Mouse (Mus musculus) gastrocnemius, adult 2 months (tissue): ENCODE results near the gene Ccdc187. TPM values are rescaled to one million over a fixed set of nuclear protein-coding genes. Genes with fewer than 3 reads are reported as not detected.
A peak's percentile ranks its signal among the peaks of the same experiment; 100 is the strongest.

Experiments used
- DNase-seq: peaks from one replicate; pipeline ENCODE4 v3.0.0; 2022
- H3K27ac ChIP-seq: fragments of 200-600 bp; 2 replicates; pipeline ENCODE4 v1.8.1; 2022; ENCODE audit warnings: mild to moderate bottlenecking
- H3K4me3 ChIP-seq: fragments of 200-600 bp; 2 replicates; pipeline ENCODE4 v1.8.1; 2022; ENCODE audit warnings: mild to moderate bottlenecking, moderate library complexity
- CTCF ChIP-seq: fragments of 200-600 bp; IDR thresholded peaks from 2 replicates; pipeline ENCODE4 v1.8.1; 2022; ENCODE audit warnings: antibody characterized with exemption, mild to moderate bottlenecking, moderate library complexity
- intact Hi-C: fragments of 180-260 bp; cut with DNase I; formaldehyde crosslinking; loops from one replicate; pipeline ENCODE4 v1.15.1; 2025
- total RNA-seq, 2 experiments: library from RNA; stranded (reverse); gene quantifications; 2 replicates each; pipeline ENCODE4 v1.2.3; 2021

Ccdc187 gene
- total RNA-seq, 2 experiments from 2014 or later = not detected

GRCm38 (mm10) chr2:26323589-26324325 lies 29.4 kb upstream of the Ccdc187 start:
- peak; percentile 15 for DNase-seq
- intact Hi-C loops = no loop called here
- TF ChIP-seq CTCF = no peak
- Histone ChIP-seq H3K27ac (no peak overlapping the region), H3K4me3 (no peak overlapping the region)

GRCm38 (mm10) chr2:26320245-26321185 lies 26.2 kb upstream of the Ccdc187 start:
- DNase-seq = peak; percentile 16
- no peak for TF ChIP-seq CTCF
- Histone ChIP-seq H3K27ac (peak overlapping the region; percentile 48; the same call in 1 of the 2 replicates), H3K4me3 (no peak overlapping the region)
- intact Hi-C loops = no loop called here

- TF ChIP-seq CTCF = no peak
- Histone ChIP-seq H3K27ac (no peak overlapping the region; the same call in none of the 2 replicates), H3K4me3 (no peak overlapping the region)
- DNase-seq = peak; percentile 12
- intact Hi-C loops = loop anchor here (5.0 kb wide), 1 partner anchor 33 kb away; the partner anchor contains the start of gene Dnlz
These were observed 25.3 kb upstream of the Ccdc187 start for GRCm38 (mm10) chr2:26319519-26320244.

- peak; percentile 14 for DNase-seq
- no peak overlapping the region for H3K4me3 ChIP-seq
- no peak overlapping the region; the same call in 1 of the 2 replicates for H3K27ac ChIP-seq
- no peak for TF ChIP-seq CTCF
- intact Hi-C loops = loop anchor here (5.0 kb wide), 1 partner anchor 33 kb away; the partner anchor contains the start of gene Dnlz
These were observed 24.8 kb upstream of the Ccdc187 start for GRCm38 (mm10) chr2:26319109-26319508.

- DNase-seq = peak; percentile 10
- H3K27ac ChIP-seq = no peak overlapping the region
- no peak overlapping the region for H3K4me3 ChIP-seq
- intact Hi-C loops = loop anchor here (5.0 kb wide), 1 partner anchor 34 kb away; the partner anchor contains the start of gene Dnlz
- TF ChIP-seq CTCF = no peak
These were observed 23.8 kb upstream of the Ccdc187 start for GRCm38 (mm10) chr2:26317991-26318672.

GRCm38 (mm10) chr2:26317371-26317770 lies 23.0 kb upstream of the Ccdc187 start:
- no peak for TF ChIP-seq CTCF
- Histone ChIP-seq H3K27ac (peak overlapping the region; percentile 93), H3K4me3 (peak overlapping the region; percentile 89; the same call in 1 of the 2 replicates)
- peak; percentile 13 for DNase-seq
- intact Hi-C loops = loop anchor here (5.0 kb wide), 1 partner anchor 35 kb away; the partner anchor contains the start of gene Dnlz

- peak; percentile 74 for DNase-seq
- no peak for TF ChIP-seq CTCF
- Histone ChIP-seq H3K4me3 (peak overlapping the region; percentile 89), H3K27ac (peak overlapping the region; percentile 93)
- intact Hi-C loops = loop anchor here (5.0 kb wide), 1 partner anchor 36 kb away; the partner anchor contains the start of gene Dnlz
These were observed 22.4 kb upstream of the Ccdc187 start for GRCm38 (mm10) chr2:26316576-26317246.

- Histone ChIP-seq H3K27ac (peak overlapping the region; percentile 93), H3K4me3 (peak overlapping the region; percentile 89)
- peak; percentile 65 for DNase-seq
- intact Hi-C loops = loop anchor here (5.0 kb wide), 1 partner anchor 36 kb away; the partner anchor contains the start of gene Dnlz
- TF ChIP-seq CTCF = no peak
These were observed 21.6 kb upstream of the Ccdc187 start for GRCm38 (mm10) chr2:26315925-26316311.

- Histone ChIP-seq H3K27ac (peak within 1 kb of the TSS; percentile 93), H3K4me3 (peak within 1 kb of the TSS; percentile 89)
- intact Hi-C loops = loop anchor here (5.0 kb wide), 1 partner anchor 37 kb away; the partner anchor contains the start of gene Dnlz
- TF ChIP-seq CTCF = no peak
- DNase-seq = peak; percentile 90
These were observed 20.9 kb upstream of the Ccdc187 start, which contains the start of gene Gpsm1 for GRCm38 (mm10) chr2:26315072-26315924. Gene Gpsm1 (plus strand): TSS chr2:26315515.
